Mouse (Mus musculus): Measurements from ENCODE around the gene Hmgb4. TPM values are rescaled to one million over a fixed set of nuclear protein-coding genes. Genes with fewer than 3 reads are reported as not detected.

Gene Hmgb4
- total and polyA plus RNA-seq, 3 experiments: 0.66 TPM; not detected in 2

GRCm38 (mm10) chr4:128217991-128218595, 42.7 kb downstream of the Hmgb4 start:
- TF ChIP-seq TAL1 (conservative IDR thresholded peaks at IDR 0.05; ENCODE audit: low read depth, low read length) (no peak), POLR2AphosphoS5 (IDR thresholded peaks at IDR 0.05; ENCODE audit: insufficient replicate concordance, low read depth, low read length) (no peak), GATA2 (IDR thresholded peaks at IDR 0.05; ENCODE audit: borderline replicate concordance, low read depth, low read length) (no peak), GATA1 (IDR thresholded peaks at IDR 0.05; ENCODE audit: borderline replicate concordance, low read length) (no peak), CTCF (IDR thresholded peaks at IDR 0.05; ENCODE audit: low read depth, low read length) (no peak)
- Histone ChIP-seq H3K27me3 (ENCODE audit: insufficient read depth, low read length) (no peaks in the 10 kb centered on the region), H3K4me1 (ENCODE audit: insufficient read depth, low read depth, low read length) (no peaks in the 10 kb centered on the region), H3K36me3 (replicated peaks) (no peaks in the 10 kb centered on the region), H3K9me3 (replicated peaks) (peaks cover 72% of the 10 kb centered on the region), H3K4me3 (ENCODE audit: low read depth, low read length) (no peak overlapping the region)
- ATAC-seq (ENCODE audit: extremely low read depth, insufficient number of reproducible peaks, low FRiP score, poor library complexity, severe bottlenecking): no peak
- DNase-seq (ENCODE audit: low spot score): no peak

All from G1E (cell line).